Mouse (Mus musculus) small intestine, adult 2 months (tissue): ENCODE results near the gene Hoxc4. TPM values are rescaled to one million over a fixed set of nuclear protein-coding genes. Genes with fewer than 3 reads are reported as not detected.
A peak's percentile ranks its signal among the peaks of the same experiment; 100 is the strongest.

Source experiments
- H3K27ac ChIP-seq: fragments of 200-500 bp; 2 replicates; pipeline ENCODE4 v1.5.1; 2012; ENCODE audit warnings: low read depth, low read length, control low read depth, inconsistent platforms; ENCODE audit not compliant: insufficient read depth
- H3K27me3 ChIP-seq: fragments of 200-500 bp; 2 replicates; pipeline ENCODE4 v1.6.1; 2012; ENCODE audit warnings: mild to moderate bottlenecking, moderate library complexity, low read length, inconsistent platforms; ENCODE audit not compliant: control insufficient read depth, insufficient read depth
- H3K36me3 ChIP-seq: fragments of 200-500 bp; 2 replicates; pipeline ENCODE4 v1.6.1; 2012; ENCODE audit warnings: mild to moderate bottlenecking, low read length, control low read depth, inconsistent platforms; ENCODE audit not compliant: control insufficient read depth, insufficient read depth
- H3K4me1 ChIP-seq: fragments of 200-500 bp; 2 replicates; pipeline ENCODE4 v1.6.1; 2012; ENCODE audit warnings: low read length, inconsistent platforms, mixed read lengths; ENCODE audit not compliant: control insufficient read depth, insufficient read depth, insufficient read length
- H3K4me3 ChIP-seq: fragments of 200-500 bp; 2 replicates; pipeline ENCODE4 v1.5.1; 2012; ENCODE audit warnings: low read depth, mild to moderate bottlenecking, control low read depth, inconsistent platforms, low read length, moderate library complexity
- CTCF ChIP-seq: fragments of 200-500 bp; IDR thresholded peaks from 2 replicates; pipeline ENCODE4 v1.5.1; 2012; ENCODE audit warnings: low read depth, mild to moderate bottlenecking, control low read depth, inconsistent platforms, low read length, moderate library complexity, mixed read lengths; ENCODE audit not compliant: insufficient replicate concordance, insufficient read length; ENCODE audit errors: extremely low read depth
- POLR2A ChIP-seq: fragments of 200-500 bp; IDR thresholded peaks from 2 replicates; pipeline ENCODE4 v1.6.1; 2012; ENCODE audit warnings: low read depth, mild to moderate bottlenecking, control low read depth, inconsistent platforms, low read length, moderate library complexity
- WGBS: fragments of 180-500 bp; shearing (Covaris S2); methylation state at CpG from one replicate; pipeline ENCODE4 v1.1.7; 2018; 5-methylcytosine and 5-hydroxymethylcytosine counted together
- polyA plus RNA-seq: library from polyadenylated mRNA; depleted of rRNA; stranded (reverse); fragments of >200 nt; gene quantifications from 2 replicates; pipeline ENCODE4 v1.2.3, GENCODE M21; 2012

Hoxc4 gene
- polyA plus RNA-seq, 1 experiment: 2.1 TPM

DNA sequence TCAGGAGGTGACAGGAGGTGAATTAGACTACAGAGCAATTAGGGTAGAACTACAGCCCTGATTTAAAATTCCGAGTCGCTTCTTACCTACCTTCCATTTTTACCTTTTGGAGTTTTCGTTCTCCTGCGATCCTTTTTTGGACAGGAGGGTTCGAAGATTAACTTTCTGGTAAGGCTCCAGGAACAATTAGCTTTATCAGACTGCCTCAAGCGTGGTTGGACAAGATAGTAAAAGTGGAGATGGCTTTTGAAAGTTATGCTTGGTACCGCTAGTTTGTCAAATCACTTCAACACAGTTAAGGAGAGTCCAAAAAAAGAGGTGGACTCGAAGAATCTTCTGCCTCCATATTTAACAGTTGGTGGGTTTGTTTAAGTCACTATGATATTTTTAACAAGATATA, 2.8 kb downstream of the Hoxc4 start:
- H3K27ac ChIP-seq: no peak overlapping the region
- no peaks in the 10 kb centered on the region for H3K4me1 ChIP-seq
- H3K27me3 ChIP-seq: peaks cover 23% of the 10 kb centered on the region
- TF ChIP-seq CTCF (no peak), POLR2A (no peak)
- H3K36me3 ChIP-seq: no peaks in the 10 kb centered on the region
- H3K4me3 ChIP-seq: no peak overlapping the region
- 17% methylated on average over 8 of the region's 8 CpGs for WGBS

DNA sequence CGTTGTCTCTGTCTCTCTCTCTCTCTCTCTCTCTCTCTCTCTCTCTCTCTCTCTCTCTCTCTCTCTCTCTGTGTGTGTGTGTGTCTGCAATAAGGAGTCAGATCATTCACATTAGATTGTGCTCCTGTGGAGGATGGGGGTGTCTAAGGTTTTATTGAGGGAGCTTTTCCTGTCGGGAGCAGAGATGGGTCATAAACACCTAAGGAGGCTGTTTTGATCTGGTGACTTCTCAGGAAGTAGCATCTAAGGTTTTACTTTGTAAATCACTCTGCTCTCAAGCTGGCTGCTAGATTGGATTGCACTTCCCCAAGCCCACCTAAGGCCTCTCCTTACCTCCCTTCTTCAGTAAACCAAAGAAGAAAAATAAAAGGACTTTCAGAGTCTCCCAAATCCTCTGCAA, 5.4 kb downstream of the Hoxc4 start:
- no peak overlapping the region for H3K4me3 ChIP-seq
- 13% methylated on average over 2 of the region's 2 CpGs for WGBS
- H3K4me1 ChIP-seq: no peaks in the 10 kb centered on the region
- TF ChIP-seq CTCF (no peak), POLR2A (no peak)
- no peak overlapping the region for H3K27ac ChIP-seq
- peaks cover 29% of the 10 kb centered on the region for H3K27me3 ChIP-seq
- no peaks in the 10 kb centered on the region for H3K36me3 ChIP-seq

DNA sequence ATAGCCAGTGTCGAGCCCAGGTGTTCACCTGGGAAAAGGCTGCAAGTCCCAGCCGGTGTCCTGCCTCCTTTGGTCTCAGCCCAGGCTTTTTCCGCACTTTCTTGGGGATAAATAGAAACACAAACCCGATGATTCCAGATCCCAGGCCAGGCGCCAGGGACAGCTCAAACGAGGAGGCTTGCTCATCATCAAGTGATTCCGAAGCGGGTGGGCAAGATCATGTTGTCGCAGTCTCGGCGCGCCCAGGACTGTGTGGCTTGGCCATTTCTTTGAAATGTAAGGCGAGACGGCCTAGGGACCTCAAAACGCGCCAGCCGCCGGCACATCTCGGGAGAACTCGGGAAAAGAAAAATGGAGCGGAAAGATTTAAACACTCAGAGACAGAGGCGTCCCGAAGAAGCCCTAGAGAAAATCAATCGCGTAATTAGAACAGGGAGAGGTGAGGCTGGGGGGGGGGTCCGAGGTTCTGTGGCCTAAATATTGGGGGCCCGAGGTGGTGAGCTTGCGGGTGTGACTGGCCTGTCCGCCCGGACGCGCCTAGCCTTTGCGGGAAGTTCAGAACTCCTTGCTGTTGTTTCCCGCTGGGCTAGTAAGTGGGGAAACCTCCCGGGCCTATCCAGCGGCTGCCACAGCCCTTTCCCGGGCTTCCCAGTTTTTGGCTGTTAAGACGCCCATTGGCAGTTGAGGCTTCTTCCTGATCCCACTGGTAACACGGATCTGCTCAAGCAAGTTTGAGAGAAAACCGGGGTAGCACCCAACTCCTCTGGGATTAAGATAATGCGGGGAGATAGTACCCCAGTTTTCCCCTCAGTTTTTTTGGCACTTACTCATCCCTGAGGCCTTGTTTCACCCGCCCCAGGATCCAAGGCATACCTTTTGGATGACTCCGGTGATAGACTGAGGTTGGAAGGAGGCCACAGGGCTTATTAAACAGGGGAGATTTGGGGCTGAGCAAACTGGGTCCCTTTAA, 8.8 kb downstream of the Hoxc4 start:
- peaks cover 34% of the 10 kb centered on the region for H3K27me3 ChIP-seq
- 22% methylated on average over 43 of the region's 43 CpGs for WGBS

DNA sequence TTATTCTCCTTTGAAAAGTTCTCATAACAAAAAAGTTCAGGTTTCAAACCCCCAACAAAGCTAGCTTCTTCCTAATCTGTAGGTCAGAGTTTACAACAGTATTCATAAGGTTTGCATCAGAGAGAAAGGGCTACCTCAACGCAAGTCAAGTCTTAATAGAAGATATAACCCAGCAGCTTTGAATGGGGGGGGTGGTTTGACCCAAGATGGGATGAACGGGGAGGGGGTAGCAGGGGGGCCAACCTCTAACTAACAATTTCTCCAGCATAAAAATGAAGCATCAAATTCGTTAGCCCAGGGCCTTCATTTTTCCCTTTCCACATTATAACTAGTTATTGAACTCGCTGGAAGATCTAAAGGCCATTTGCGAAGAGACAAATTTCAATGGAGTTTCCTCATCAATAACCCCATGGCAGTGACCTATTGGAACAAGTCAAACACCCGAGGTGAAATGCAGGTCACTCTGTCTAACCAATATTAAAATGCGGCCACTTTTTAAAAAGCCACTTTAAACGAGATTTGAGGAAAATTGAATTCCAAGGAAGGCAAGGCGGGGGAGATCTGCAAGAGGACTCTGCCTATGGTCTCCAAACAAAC, 10.3 kb downstream of the Hoxc4 start:
- no peak for TF ChIP-seq POLR2A
- no peak for TF ChIP-seq CTCF
- no peaks in the 10 kb centered on the region for H3K36me3 ChIP-seq
- H3K4me3 ChIP-seq: no peak overlapping the region
- no peaks in the 10 kb centered on the region for H3K4me1 ChIP-seq
- H3K27me3 ChIP-seq: peaks cover 38% of the 10 kb centered on the region
- WGBS: 49% methylated on average over 9 of the region's 9 CpGs
- no peak overlapping the region for H3K27ac ChIP-seq

More for the DNA sequence above, 8.8 kb downstream of the Hoxc4 start:
- no peak for TF ChIP-seq CTCF
- peak overlapping the region; percentile 38 for H3K4me3 ChIP-seq
- H3K36me3 ChIP-seq: no peaks in the 10 kb centered on the region
- no peaks in the 10 kb centered on the region for H3K4me1 ChIP-seq
- H3K27ac ChIP-seq: peak overlapping the region; percentile 55; the same call in 1 of the 2 replicates

DNA sequence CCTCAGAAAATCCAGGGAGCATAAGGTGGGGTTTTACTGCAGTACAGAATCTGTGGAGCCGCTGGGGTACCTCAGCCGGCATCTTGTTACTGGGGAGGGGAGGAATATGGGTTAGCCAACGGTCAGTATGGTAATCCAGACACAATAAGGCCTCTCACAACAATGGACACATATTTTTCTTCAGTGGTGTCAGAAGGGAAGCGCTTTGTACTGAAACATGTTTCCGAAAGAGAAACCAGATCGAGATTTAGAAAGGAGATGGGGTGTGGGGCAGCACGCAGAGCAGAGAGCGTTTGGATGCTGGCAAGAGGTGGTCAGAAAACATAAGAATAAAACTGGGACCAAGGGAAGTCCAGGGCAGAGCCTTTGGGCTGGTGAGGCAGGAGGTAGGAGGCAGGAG, 11.4 kb downstream of the Hoxc4 start:
- Histone ChIP-seq H3K27ac (no peak overlapping the region; the same call in 1 of the 2 replicates), H3K36me3 (no peaks in the 10 kb centered on the region), H3K27me3 (peaks cover 46% of the 10 kb centered on the region), H3K4me3 (no peak overlapping the region), H3K4me1 (0 out of 2 replicates have a peak, but pooled peaks cover 2% of the 10 kb centered on the region)
- TF ChIP-seq CTCF (no peak), POLR2A (no peak)
- WGBS: 51% methylated on average over 8 of the region's 8 CpGs

GRCm38 (mm10) chr15:103032167-103032566, 13.4 kb downstream of the Hoxc4 start:
- no peak for TF ChIP-seq CTCF
- no peak for TF ChIP-seq POLR2A
- H3K4me1 ChIP-seq: 0 out of 2 replicates have a peak, but pooled peaks cover 2% of the 10 kb centered on the region
- 0% methylated on average over 2 of the region's 3 CpGs for WGBS
- H3K36me3 ChIP-seq: no peaks in the 10 kb centered on the region
- no peak overlapping the region for H3K4me3 ChIP-seq
- 0 out of 2 replicates have a peak overlapping the region, but pooled peaks have one; percentile 10 for H3K27ac ChIP-seq
- peaks cover 43% of the 10 kb centered on the region for H3K27me3 ChIP-seq
